Mouse (Mus musculus) embryonic facial prominence, embryonic 10.5 days (tissue): Measurements from ENCODE around the gene Senp2. TPM values are rescaled to one million over a fixed set of nuclear protein-coding genes. Genes with fewer than 3 reads are reported as not detected.
A peak's percentile ranks its signal among the peaks of the same experiment; 100 is the strongest.
"Not testable (repeated sequence)": the region's sequence is repeated elsewhere in the genome, so short reads cannot be mapped to it uniquely, and the experiment has no call there.

Experiments used
- DNase-seq: peaks from one replicate; pipeline ENCODE4 v3.0.0-alpha.2; 2017; ENCODE audit warnings: low spot score
- H3K27ac ChIP-seq: fragments of 300-500 bp; sonication (generic); replicated peaks from 2 replicates; pipeline ENCODE4 v1.5.1; 2016; ENCODE audit warnings: mild to moderate bottlenecking
- H3K27me3 ChIP-seq: fragments of 300-500 bp; sonication (generic); replicated peaks from 2 replicates; pipeline ENCODE4 v1.6.1; 2016; ENCODE audit warnings: low read depth, mild to moderate bottlenecking; ENCODE audit not compliant: poor library complexity, severe bottlenecking
- H3K36me3 ChIP-seq: fragments of 300-500 bp; sonication (generic); replicated peaks from 2 replicates; pipeline ENCODE4 v1.6.1; 2016; ENCODE audit warnings: mild to moderate bottlenecking, moderate library complexity
- H3K4me1 ChIP-seq: fragments of 300-500 bp; sonication (generic); 2 replicates; pipeline ENCODE4 v1.6.1; 2016
- H3K4me3 ChIP-seq: fragments of 300-500 bp; sonication (generic); 2 replicates; pipeline ENCODE4 v1.5.1; 2016; ENCODE audit warnings: mild to moderate bottlenecking, moderate library complexity
- H3K9me3 ChIP-seq: fragments of 300-500 bp; sonication (generic); 2 replicates; pipeline ENCODE4 v1.6.1; 2016; ENCODE audit warnings: mild to moderate bottlenecking
- WGBS: fragments of 180-500 bp; shearing (Covaris S2); methylation state at CpG from one replicate; pipeline ENCODE4 v1.1.7; 2016; 5-methylcytosine and 5-hydroxymethylcytosine counted together
- polyA plus RNA-seq: library from polyadenylated mRNA; unstranded; fragments of >200 nt; fragmentation: Nextera tagmentation; extraction: Ambion mirVana; gene quantifications from 2 replicates; pipeline ENCODE4 v1.2.1, GENCODE M21; 2016

The Senp2 gene
- 69.1 and 69.8 TPM in 2 replicates for polyA plus RNA-seq

- no peaks in the 10 kb centered on the region for H3K9me3 ChIP-seq
- H3K4me3 ChIP-seq = peak within 1 kb of the TSS; percentile 99
- H3K27me3 ChIP-seq = no peaks in the 10 kb centered on the region
- peaks cover 18% of the 10 kb centered on the region for H3K4me1 ChIP-seq
- WGBS = under 1% methylated on average over 45 of the region's 45 CpGs
- H3K36me3 ChIP-seq = peaks cover 18% of the 10 kb centered on the region
- DNase-seq = peak; percentile 100
- H3K27ac ChIP-seq = peak within 1 kb of the TSS; percentile 89
Observed at GRCm38 (mm10) chr16:22009099-22009584, at the start of gene Senp2. Gene Senp2, plus strand, starts transcription at chr16:22009484.

DNA sequence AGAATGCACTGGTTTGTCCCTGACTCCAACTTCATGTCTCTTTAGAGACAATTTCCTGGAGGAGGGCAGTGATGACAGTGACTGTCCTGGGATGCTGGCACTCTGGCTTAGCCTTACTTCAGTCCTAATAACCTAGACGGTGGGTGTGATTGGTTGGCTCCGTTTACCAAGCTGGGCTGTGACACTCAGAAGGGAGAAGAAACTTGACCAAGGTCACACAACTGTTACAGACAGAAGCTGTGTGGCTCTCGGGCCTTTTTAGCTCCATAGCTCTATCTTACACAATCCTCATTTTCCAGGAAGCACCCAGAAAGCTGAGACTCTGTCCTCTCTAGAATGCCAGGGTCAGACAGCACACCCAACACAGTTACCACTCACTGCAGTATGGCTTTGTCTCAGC, 43.7 kb upstream of the Senp2 start:
- Histone ChIP-seq H3K27me3 (no peaks in the 10 kb centered on the region), H3K27ac (no peak overlapping the region), H3K9me3 (no peaks in the 10 kb centered on the region), H3K36me3 (no peaks in the 10 kb centered on the region), H3K4me3 (no peak overlapping the region), H3K4me1 (no peaks in the 10 kb centered on the region)
- WGBS = 82% methylated on average over 3 of the region's 3 CpGs
- no peak for DNase-seq

DNA sequence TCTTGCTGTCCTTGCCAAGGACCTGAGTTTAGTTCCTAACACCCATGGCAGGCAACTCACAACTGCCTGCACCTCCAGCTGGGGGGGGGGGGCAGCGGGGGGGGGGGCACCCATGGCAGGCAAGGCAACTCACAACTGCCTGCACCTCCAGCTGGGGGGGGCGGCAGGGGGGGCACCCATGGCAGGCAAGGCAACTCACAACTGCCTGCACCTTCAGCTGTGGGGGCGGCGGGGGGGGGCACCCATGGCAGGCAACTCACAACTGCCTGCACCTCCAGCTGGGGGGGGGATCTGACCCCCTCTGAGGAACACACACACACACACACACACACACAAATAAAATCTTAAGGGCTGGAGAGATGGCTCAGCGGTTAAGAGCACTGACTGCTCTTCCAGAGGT, 39.4 kb upstream of the Senp2 start:
- 79% methylated on average over 5 of the region's 5 CpGs for WGBS
- 0 out of 2 replicates have a peak, but pooled peaks cover 4% of the 10 kb centered on the region for H3K4me1 ChIP-seq
- H3K9me3 ChIP-seq = no peaks in the 10 kb centered on the region
- no peaks in the 10 kb centered on the region for H3K36me3 ChIP-seq
- DNase-seq = no peak
- peaks cover 5% of the 10 kb centered on the region; the same call in 1 of the 2 replicates for H3K27me3 ChIP-seq
- H3K27ac ChIP-seq = no peak overlapping the region
- no peak overlapping the region for H3K4me3 ChIP-seq

DNA sequence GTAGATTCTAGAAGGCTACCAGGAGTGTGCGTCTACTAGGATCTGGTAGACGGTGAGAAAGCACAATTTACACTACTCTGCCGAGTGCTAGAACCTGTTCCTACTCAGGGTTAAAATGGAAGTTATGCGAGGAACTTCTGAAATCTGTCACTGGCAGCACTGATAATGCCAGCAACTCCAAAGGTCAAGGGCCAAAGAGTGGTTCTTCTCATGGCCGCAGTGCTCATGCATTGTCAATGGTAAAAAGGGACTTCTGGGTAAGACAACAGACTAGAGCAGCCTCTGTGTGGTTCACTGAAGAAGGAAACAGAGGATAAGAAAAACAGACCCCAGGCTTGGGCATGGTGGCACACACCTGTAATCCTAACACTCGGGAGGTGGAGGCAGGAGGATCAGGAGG, 38.7 kb upstream of the Senp2 start:
- Histone ChIP-seq H3K4me3 (no peak overlapping the region), H3K27me3 (peaks cover 12% of the 10 kb centered on the region), H3K9me3 (no peaks in the 10 kb centered on the region), H3K36me3 (no peaks in the 10 kb centered on the region), H3K27ac (no peak overlapping the region), H3K4me1 (0 out of 2 replicates have a peak, but pooled peaks cover 4% of the 10 kb centered on the region)
- 89% methylated on average over 6 of the region's 6 CpGs for WGBS
- DNase-seq = no peak

GRCm38 (mm10) chr16:21971446-21971845, 37.8 kb upstream of the Senp2 start:
- H3K27ac ChIP-seq = no peak overlapping the region

DNA sequence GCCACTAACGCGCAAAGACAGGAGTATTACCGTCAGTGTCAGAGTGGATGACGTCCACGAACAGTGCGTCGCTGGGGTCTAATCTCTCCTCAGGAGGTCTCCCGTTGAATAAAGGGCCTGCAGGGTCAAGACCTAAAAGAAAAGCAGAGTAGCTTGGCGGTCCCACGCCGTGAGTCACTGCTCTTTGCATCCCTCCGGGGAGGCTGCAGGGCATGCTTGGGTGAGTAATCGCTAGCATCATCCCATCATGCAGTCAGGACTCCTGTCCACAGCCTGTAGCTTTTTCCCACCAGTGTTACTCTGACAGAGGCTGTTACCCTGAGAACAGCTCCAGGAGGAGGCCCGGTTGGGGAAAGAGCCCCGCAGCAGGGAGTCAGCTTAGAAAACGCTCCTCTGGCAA, 33.1 kb upstream of the Senp2 start:
- 2% methylated on average over 16 of the region's 16 CpGs for whole genome bisulfite sequencing
- DNase-seq = no peak
- Histone ChIP-seq H3K36me3 (no peaks in the 10 kb centered on the region), H3K9me3 (no peaks in the 10 kb centered on the region), H3K27ac (0 out of 2 replicates have a peak overlapping the region, but pooled peaks have one; percentile 19), H3K4me3 (peak overlapping the region; percentile 39), H3K4me1 (peaks cover 19% of the 10 kb centered on the region), H3K27me3 (peaks cover 32% of the 10 kb centered on the region)

More at GRCm38 (mm10) chr16:21971446-21971845, 37.8 kb upstream of the Senp2 start:
- H3K4me1 ChIP-seq = peaks cover 12% of the 10 kb centered on the region
- 59% methylated on average over 4 of the region's 4 CpGs for WGBS
- no peaks in the 10 kb centered on the region for H3K36me3 ChIP-seq
- no peak for DNase-seq
- H3K27me3 ChIP-seq = peaks cover 21% of the 10 kb centered on the region
- no peak overlapping the region for H3K4me3 ChIP-seq
- no peaks in the 10 kb centered on the region for H3K9me3 ChIP-seq

DNA sequence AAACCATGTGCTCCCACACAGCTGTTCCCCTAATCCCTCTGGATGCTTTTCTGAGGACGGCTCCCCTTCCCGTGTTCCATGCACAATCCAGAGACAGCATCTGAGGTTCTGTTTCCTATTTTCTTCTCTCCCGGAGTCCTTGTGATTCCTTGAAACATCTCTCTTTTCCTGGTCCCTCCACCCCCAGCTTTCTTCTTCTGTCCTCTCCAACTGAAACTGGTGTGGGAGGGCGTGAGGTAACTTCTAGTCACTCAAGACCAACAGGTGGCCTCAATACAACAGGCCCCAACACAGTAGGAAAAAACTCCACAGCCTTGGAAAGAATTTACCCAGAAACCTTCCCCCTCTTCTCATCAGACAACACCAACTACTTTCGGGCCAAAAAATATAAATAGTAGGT, 31.9 kb upstream of the Senp2 start:
- WGBS = 74% methylated on average over 5 of the region's 5 CpGs
- no peak for DNase-seq
- Histone ChIP-seq H3K4me1 (peaks cover 15% of the 10 kb centered on the region), H3K9me3 (no peaks in the 10 kb centered on the region), H3K27ac (no peak overlapping the region), H3K36me3 (no peaks in the 10 kb centered on the region), H3K4me3 (no peak overlapping the region), H3K27me3 (peaks cover 32% of the 10 kb centered on the region)

- H3K9me3 ChIP-seq = 0 out of 2 replicates have a peak, but pooled peaks cover 4% of the 10 kb centered on the region
- no peaks in the 10 kb centered on the region for H3K27me3 ChIP-seq
- 95% methylated on average over 9 of the region's 9 CpGs for WGBS
- H3K27ac ChIP-seq = no peak overlapping the region
- no peak overlapping the region for H3K4me3 ChIP-seq
- H3K4me1 ChIP-seq = peaks cover 9% of the 10 kb centered on the region; the same call in 1 of the 2 replicates
- no peak for DNase-seq
- H3K36me3 ChIP-seq = no peaks in the 10 kb centered on the region
Observed at GRCm38 (mm10) chr16:21983146-21983545, 26.1 kb upstream of the Senp2 start.

DNA sequence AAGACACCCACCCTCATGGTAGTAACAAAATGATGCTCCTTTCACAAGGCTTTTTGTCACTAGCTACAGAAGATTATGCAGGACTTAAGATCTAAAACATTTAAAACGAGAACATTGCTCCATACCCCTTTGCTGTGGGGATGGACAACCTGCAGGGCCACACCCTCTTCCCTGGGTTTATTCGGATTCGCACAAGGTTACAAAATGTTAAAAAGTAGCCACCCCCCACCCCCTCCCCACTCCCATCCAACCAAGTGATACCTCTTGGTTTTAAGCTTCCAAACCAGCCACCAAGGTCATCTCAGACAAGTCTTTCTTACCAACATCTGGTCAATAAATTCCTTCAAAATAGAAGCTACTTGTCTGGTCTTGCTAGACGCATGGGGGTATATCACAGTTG, 25.7 kb upstream of the Senp2 start:
- 92% methylated on average over 4 of the region's 4 CpGs for WGBS
- H3K36me3 ChIP-seq = no peaks in the 10 kb centered on the region
- H3K9me3 ChIP-seq = 0 out of 2 replicates have a peak, but pooled peaks cover 4% of the 10 kb centered on the region
- no peak overlapping the region for H3K27ac ChIP-seq
- no peak for DNase-seq
- peaks cover 10% of the 10 kb centered on the region; the same call in 1 of the 2 replicates for H3K4me1 ChIP-seq
- no peak overlapping the region for H3K4me3 ChIP-seq
- H3K27me3 ChIP-seq = no peaks in the 10 kb centered on the region

DNA sequence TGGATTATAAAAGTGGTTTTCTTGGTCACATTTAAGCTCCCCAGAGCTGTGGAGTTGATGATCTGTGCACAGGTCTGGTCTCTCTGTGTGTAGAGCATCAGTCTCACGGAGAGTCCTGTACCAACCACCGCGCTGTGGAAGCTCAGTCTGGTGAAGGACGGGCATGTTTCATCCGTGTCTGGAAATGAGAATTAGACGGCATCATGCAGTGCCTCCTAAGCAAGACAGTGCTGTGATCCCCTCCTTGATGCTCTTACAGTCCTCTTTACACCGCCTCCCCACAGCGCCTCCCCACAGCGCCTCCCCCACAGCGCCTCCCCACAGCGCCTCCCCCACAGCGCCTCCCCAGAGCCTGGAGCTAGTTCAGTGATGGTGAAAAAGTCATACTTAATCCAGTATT, 25.2 kb upstream of the Senp2 start:
- 0 out of 2 replicates have a peak, but pooled peaks cover 4% of the 10 kb centered on the region for H3K9me3 ChIP-seq
- peaks cover 10% of the 10 kb centered on the region; the same call in 1 of the 2 replicates for H3K4me1 ChIP-seq
- no peak overlapping the region for H3K27ac ChIP-seq
- 87% methylated on average over 12 of the region's 12 CpGs for WGBS
- no peaks in the 10 kb centered on the region for H3K27me3 ChIP-seq
- DNase-seq = no peak
- H3K4me3 ChIP-seq = no peak overlapping the region
- no peaks in the 10 kb centered on the region for H3K36me3 ChIP-seq

- WGBS = 40% methylated on average over 3 of the region's 3 CpGs
- Histone ChIP-seq H3K4me3 (no peak overlapping the region), H3K9me3 (0 out of 2 replicates have a peak, but pooled peaks cover 4% of the 10 kb centered on the region)
Observed at GRCm38 (mm10) chr16:21986191-21986590, 23.1 kb upstream of the Senp2 start.

GRCm38 (mm10) chr16:21987956-21988355, 21.3 kb upstream of the Senp2 start:
- no peak for DNase-seq
- WGBS = 61% methylated on average over 5 of the region's 5 CpGs

More at GRCm38 (mm10) chr16:21986191-21986590, 23.1 kb upstream of the Senp2 start:
- H3K36me3 ChIP-seq = no peaks in the 10 kb centered on the region
- H3K4me1 ChIP-seq = 0 out of 2 replicates have a peak, but pooled peaks cover 3% of the 10 kb centered on the region
- H3K27ac ChIP-seq = no peak overlapping the region
- no peak for DNase-seq
- no peaks in the 10 kb centered on the region for H3K27me3 ChIP-seq

GRCm38 (mm10) chr16:21990893-21991292, 18.4 kb upstream of the Senp2 start:
- not testable (repeated sequence) for DNase-seq, H3K27me3 ChIP-seq, H3K4me1 ChIP-seq, H3K36me3 ChIP-seq, H3K4me3 ChIP-seq, H3K9me3 ChIP-seq, H3K27ac ChIP-seq

More at GRCm38 (mm10) chr16:21987956-21988355, 21.3 kb upstream of the Senp2 start:
- Histone ChIP-seq H3K4me1 (0 out of 2 replicates have a peak, but pooled peaks cover 3% of the 10 kb centered on the region), H3K27me3 (no peaks in the 10 kb centered on the region), H3K36me3 (no peaks in the 10 kb centered on the region), H3K27ac (no peak overlapping the region), H3K4me3 (no peak overlapping the region), H3K9me3 (0 out of 2 replicates have a peak, but pooled peaks cover 3% of the 10 kb centered on the region)
